Mouse (Mus musculus): Measurements from ENCODE around the gene Ramac.

Ramac gene

GRCm38 (mm10) chr7:81762180-81763109 lies at the start of gene Ramac:
Ramac (plus strand) TSS chr7:81762925.
- DNase-seq (ENCODE audit: low spot score in 2 of 2) = peak; percentile 81 to 83

- no peak for DNase-seq (ENCODE audit: low spot score in 2 of 2)
Measured at GRCm38 (mm10) chr7:81718657-81719056, 44.1 kb upstream of the Ramac start.

- DNase-seq (ENCODE audit: low spot score in 2 of 2) = no peak
Measured at GRCm38 (mm10) chr7:81719216-81719661, 43.5 kb upstream of the Ramac start.

DNA sequence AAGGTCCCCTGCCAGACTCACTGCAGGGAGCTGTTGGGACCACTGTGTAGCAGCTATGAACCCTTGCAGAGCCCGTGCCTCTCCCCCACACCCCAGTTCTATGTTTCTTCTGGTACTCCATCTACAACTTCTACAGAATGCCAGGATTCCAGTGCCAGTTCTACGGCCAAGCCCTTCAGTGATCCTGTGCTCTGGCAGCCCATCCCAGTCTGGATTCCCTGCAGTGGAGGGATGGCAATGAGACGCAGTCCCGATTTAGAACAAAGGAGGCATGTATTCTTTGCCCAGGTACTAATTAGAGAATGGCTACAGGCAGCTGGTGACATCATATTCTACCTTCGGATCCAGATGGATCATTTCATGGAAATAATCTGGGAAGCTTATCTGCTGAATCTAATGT lies 41.5 kb upstream of the Ramac start:
- no peak for DNase-seq (ENCODE audit: low spot score in 2 of 2)

GRCm38 (mm10) chr7:81723851-81724250 lies 38.9 kb upstream of the Ramac start:
- no peak for DNase-seq (ENCODE audit: low spot score in 2 of 2)

DNA sequence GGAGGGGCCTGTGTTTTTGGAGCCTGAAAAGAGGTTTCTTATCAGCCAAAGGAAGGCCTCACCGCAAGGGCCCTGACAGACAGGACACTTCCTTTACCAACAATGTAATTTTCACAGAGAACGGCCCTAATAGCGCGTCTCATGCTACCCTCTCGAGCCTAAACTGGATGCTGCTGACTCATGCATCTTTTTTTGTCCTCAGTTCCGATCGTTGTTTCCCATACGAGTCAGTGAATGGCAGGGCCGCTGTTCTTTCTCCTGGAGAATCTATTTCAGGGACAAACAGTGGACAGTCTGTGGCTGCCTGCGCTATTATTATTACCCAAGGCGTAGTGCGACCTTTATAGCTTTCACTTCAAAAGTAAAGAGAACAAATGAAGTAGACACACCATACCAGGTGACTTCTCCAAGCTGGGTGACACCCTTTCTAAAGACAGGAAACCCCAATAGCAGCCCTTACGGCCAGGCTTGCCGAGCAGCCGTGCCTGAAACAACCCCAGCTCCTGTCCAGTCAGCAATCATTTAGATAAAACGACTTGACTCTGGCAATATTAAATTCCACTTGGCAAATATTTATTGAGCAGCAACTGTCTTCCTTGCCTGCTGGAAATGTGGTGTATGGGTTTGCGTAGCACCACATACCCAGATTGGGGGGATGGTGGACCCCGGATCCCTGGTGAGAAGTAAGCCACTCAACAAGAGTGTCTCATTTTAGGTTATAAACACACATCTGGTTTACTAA lies 36.6 kb upstream of the Ramac start:
- no peak for DNase-seq (ENCODE audit: low spot score in 2 of 2)

DNA sequence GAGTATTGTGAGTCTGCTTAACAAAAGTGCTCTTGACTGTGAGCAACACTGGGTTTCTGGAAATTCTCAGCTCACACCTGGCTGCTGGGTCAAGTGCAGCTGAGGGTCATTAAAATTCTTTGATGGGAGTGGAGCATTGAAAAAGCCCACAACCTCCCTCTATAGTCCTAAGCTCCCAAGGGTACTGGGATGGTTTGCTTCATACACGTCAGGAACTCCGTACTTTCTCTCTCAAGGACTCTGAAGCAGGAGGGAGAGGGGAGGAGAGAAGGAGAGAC lies 36.1 kb upstream of the Ramac start:
- DNase-seq (ENCODE audit: low spot score in 2 of 2) = no peak

GRCm38 (mm10) chr7:81727716-81728115 lies 35.0 kb upstream of the Ramac start:
- no peak for DNase-seq (ENCODE audit: low spot score in 2 of 2)

- DNase-seq (ENCODE audit: low spot score in 2 of 2) = no peak
Measured at GRCm38 (mm10) chr7:81729787-81730186, 32.9 kb upstream of the Ramac start.

DNA sequence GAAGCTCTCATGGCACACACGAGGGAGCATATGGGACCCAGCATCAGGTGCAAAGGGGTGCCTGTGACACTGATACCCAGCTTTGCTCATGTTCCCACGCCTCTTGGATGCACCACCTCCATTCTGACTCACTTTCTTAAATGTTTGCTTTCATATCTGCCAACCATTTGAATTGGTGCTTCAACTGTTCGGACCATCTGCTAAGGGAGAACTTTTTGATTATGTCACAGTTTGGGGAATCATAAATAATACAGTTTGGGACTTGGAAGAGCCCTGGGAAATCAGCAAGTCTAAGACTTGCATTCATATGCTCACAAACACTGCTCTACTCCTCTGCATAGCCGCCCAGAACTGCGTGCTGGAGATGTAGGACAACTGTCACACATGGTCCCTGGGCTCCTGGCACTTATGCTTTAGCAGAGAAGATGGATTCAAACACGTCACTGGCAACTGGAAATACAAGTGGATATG lies 31.5 kb upstream of the Ramac start:
- no peak for DNase-seq (ENCODE audit: low spot score in 2 of 2)

GRCm38 (mm10) chr7:81732183-81733089 lies 30.3 kb upstream of the Ramac start:
- DNase-seq (ENCODE audit: low spot score in 2 of 2) = no peak

GRCm38 (mm10) chr7:81735300-81736048 lies 27.3 kb upstream of the Ramac start:
- DNase-seq (ENCODE audit: low spot score in 2 of 2) = peak in 1 of 2 experiments; percentile 48

DNA sequence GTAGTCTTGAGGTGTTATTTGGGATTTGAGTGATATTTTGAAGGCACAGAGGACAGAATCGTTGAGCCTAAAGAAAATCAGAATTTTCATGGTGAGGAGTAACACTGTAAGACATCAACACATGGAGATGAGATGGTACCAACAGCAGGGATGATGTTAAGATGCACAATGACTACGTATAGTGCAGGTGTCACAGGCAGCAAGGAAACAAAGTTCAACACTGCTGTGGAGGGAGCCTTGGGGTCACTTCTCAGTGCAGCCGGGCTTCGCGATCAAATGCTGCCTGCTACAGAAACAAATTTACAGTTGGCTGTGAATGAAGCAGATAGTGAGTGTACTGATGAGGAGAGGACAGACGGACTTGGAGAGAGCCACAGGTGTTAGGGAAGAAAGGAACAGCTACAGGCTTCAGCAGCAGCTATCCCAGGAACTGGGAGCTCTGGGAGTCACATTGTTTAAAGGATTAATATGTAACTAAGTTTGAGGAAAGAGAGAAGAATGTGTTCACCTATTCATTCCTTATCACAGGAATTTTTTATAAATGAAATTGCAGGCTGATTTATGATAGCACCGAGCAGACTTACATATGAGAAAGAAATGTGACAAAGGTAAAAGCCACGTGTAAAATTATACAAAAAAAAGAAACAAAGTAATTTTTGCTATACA lies 23.9 kb upstream of the Ramac start:
- DNase-seq (ENCODE audit: low spot score in 2 of 2) = no peak

- no peak for DNase-seq (ENCODE audit: low spot score in 2 of 2)
Measured at GRCm38 (mm10) chr7:81740010-81740409, 22.7 kb upstream of the Ramac start.

DNA sequence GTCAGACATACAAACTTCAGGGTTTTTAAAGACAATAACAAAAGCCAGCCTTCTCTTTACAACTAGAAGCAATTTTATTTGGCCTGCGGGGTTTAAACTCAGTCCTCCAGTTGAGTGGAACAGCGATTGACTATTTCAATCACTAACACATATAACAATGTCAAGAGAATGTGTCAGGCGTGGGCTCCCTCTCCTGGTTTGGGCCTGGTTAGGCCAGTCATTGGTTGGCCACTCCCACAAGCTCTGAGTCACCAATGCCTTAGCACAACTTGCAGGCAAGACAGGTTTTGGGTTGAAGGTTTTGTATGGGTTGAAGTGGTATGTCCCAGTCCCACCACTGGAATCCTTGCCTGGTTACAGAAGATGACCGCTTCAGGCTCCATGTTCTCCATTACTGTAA lies 18.6 kb upstream of the Ramac start:
- peak; percentile 47 to 57 for DNase-seq (ENCODE audit: low spot score in 2 of 2)

- no peak for DNase-seq (ENCODE audit: low spot score in 2 of 2)
Measured at GRCm38 (mm10) chr7:81747956-81748355, 14.8 kb upstream of the Ramac start.

DNA sequence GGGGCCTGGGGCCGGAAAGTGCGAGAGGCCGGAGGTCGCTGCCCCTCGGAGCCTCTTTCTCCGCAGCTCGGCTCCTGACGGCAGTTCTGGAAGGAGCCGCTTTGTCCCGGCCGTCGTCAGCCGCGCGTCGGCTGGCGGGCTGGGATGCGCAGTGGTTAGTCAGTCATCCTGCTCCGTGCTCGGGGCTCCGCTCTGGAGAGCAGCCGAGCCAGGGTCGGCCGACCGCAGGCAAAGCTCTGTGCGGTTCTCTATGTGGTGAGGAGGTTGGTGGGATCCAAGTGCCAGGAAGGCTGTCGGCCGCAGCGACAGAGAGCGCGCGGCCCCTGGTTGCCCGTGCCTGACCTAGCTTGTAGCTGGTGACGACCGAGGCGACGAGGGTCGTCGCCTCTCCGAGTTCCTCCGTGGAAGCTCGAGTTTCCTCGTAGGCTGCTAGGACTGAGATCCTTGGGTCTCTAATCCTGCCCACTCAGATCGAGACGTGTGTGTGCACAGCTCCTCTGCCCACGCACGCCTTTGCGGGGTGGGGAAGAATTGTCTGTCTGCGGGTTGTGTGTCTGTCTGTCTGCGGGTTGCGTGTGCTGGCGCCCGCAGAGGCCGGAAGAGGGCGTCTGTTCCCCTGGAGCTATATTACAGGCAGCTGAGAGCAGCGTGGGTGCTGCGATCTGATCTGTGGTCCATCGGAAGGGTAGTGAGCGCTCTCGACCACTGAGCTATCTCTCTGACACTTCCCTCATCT lies 553 bp downstream of the Ramac start:
- peak in 1 of 2 experiments; percentile 30 for DNase-seq (ENCODE audit: low spot score in 2 of 2)

GRCm38 (mm10) chr7:81772786-81773539 lies 10.2 kb downstream of the Ramac start:
- DNase-seq (ENCODE audit: low spot score in 2 of 2) = no peak

- DNase-seq (ENCODE audit: low spot score in 2 of 2) = no peak
Measured at GRCm38 (mm10) chr7:81775325-81775724, 12.6 kb downstream of the Ramac start.
